Mouse (Mus musculus): ENCODE measurements around the gene Tmem63c.

- TF ChIP-seq GATA1 (IDR thresholded peaks at IDR 0.05; ENCODE audit: low read length) (no peak), TAL1 (IDR thresholded peaks at IDR 0.05; ENCODE audit: low read length) (no peak)
Observed at GRCm38 (mm10) chr12:87002209-87002608, 18.9 kb upstream of the Tmem63c start.

All from erythroblast, embryonic 14.5 days (primary cell).